Mouse (Mus musculus) CH12.LX (cell line): ENCODE measurements around the gene Hipk2.

Source experiments
- CHD1 ChIP-seq: IDR thresholded peaks from 2 replicates; pipeline ENCODE4 v1.6.1; 2012; ENCODE audit warnings: low read depth, low read length, improper control_type of control experiment, inconsistent platforms
- CTCF ChIP-seq, 2 experiments: IDR thresholded peaks in 1 of 2; conservative IDR thresholded peaks in 1 of 2; 2 replicates each; pipeline ENCODE4 v1.5.1; 2011 to 2012; ENCODE audit warnings: low read depth in 2 of 2, low read length in 2 of 2, improper control_type of control experiment in 1 of 2, inconsistent platforms in 1 of 2, mild to moderate bottlenecking in 1 of 2, moderate library complexity in 1 of 2
- EP300 ChIP-seq: IDR thresholded peaks from 2 replicates; pipeline ENCODE4 v1.6.1; 2011; ENCODE audit warnings: low read length, improper control_type of control experiment
- GABPA ChIP-seq: IDR thresholded peaks from 2 replicates; pipeline ENCODE4 v1.6.1; 2012; ENCODE audit warnings: low read depth, low read length, improper control_type of control experiment, inconsistent platforms; ENCODE audit not compliant: insufficient replicate concordance
- KAT2A ChIP-seq: IDR thresholded peaks from 2 replicates; pipeline ENCODE4 v1.6.1; 2012; ENCODE audit warnings: low read length, improper control_type of control experiment, inconsistent platforms; ENCODE audit not compliant: insufficient replicate concordance
- MAFK ChIP-seq: IDR thresholded peaks from 2 replicates; pipeline ENCODE4 v1.6.1; 2011; ENCODE audit warnings: low read length, improper control_type of control experiment; ENCODE audit not compliant: insufficient replicate concordance
- MAZ ChIP-seq: IDR thresholded peaks from 2 replicates; pipeline ENCODE4 v1.6.1; 2012; ENCODE audit warnings: low read depth, mild to moderate bottlenecking, inconsistent platforms, low read length, improper control_type of control experiment, moderate library complexity
- MXI1 ChIP-seq: IDR thresholded peaks from 2 replicates; pipeline ENCODE4 v1.6.1; 2011; ENCODE audit warnings: mild to moderate bottlenecking, low read depth, low read length, improper control_type of control experiment
- PAX5 ChIP-seq: IDR thresholded peaks from 2 replicates; pipeline ENCODE4 v1.6.1; 2012; ENCODE audit warnings: low read length, inconsistent platforms, mixed read lengths
- POLR2A ChIP-seq: IDR thresholded peaks from 2 replicates; pipeline ENCODE4 v1.6.1; 2011; ENCODE audit warnings: low read depth, mild to moderate bottlenecking, improper control_type of control experiment, low read length
- RCOR1 ChIP-seq: conservative IDR thresholded peaks from 2 replicates; pipeline ENCODE4 v1.6.1; 2012; ENCODE audit warnings: low read depth, mild to moderate bottlenecking, inconsistent platforms, low read length, improper control_type of control experiment
- SMC3 ChIP-seq: IDR thresholded peaks from 2 replicates; pipeline ENCODE4 v1.6.1; 2011; ENCODE audit warnings: low read depth, low read length, improper control_type of control experiment
- TBP ChIP-seq: conservative IDR thresholded peaks from 2 replicates; pipeline ENCODE4 v1.6.1; 2011; ENCODE audit warnings: low read depth, low read length, improper control_type of control experiment
- USF1 ChIP-seq: IDR thresholded peaks from 2 replicates; pipeline ENCODE4 v1.6.1; 2014; ENCODE audit warnings: low read depth, mild to moderate bottlenecking, inconsistent platforms, low read length, improper control_type of control experiment

DNA sequence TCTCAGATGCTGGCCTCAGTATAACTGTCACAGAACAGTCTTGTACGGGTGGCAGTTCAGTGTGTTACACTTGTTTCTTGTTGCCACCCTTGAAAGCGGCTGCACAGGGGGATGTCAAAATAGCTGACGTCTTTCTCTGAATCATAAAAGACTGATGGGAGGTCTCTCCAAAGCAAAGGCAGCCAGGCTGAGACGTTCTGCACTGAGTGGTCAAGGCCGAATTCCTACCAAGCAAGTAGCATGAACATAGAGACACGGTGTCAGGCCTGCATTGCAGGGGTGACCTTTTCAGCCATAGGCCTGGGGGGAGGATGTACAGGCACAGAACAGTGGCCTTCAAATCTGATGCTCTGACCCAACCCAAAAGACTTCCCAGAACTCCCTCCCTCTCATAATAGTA is 30.0 kb upstream of the Hipk2 start:
- no peak for TF ChIP-seq USF1
- no peak for TF ChIP-seq CHD1
- no peak for TF ChIP-seq POLR2A
- TF ChIP-seq TBP, result no peak
- no peak for TF ChIP-seq RCOR1
- no peak for TF ChIP-seq SMC3
- no peak for TF ChIP-seq MAZ
- TF ChIP-seq CTCF (conservative IDR thresholded peaks at IDR 0.05 in 1 of 2, IDR thresholded peaks at IDR 0.05 in 1 of 2; ENCODE audit: low read depth in 2 of 2, low read length in 2 of 2), result no peak
- TF ChIP-seq MXI1, result no peak
- TF ChIP-seq PAX5, result no peak
- no peak for TF ChIP-seq GABPA
- no peak for TF ChIP-seq EP300
- no peak for TF ChIP-seq KAT2A
- TF ChIP-seq MAFK, result no peak
